Mouse (Mus musculus): ENCODE data around the gene Flg2. TPM values are rescaled to one million over a fixed set of nuclear protein-coding genes. Genes with fewer than 3 reads are reported as not detected.

Flg2 gene
- not detected for polyA plus RNA-seq (2012; fragmentation: generic; extraction: Trizol)
- long read RNA-seq, experiment 1 = 0 reads
- long read RNA-seq, experiment 2 = 0 reads

DNA sequence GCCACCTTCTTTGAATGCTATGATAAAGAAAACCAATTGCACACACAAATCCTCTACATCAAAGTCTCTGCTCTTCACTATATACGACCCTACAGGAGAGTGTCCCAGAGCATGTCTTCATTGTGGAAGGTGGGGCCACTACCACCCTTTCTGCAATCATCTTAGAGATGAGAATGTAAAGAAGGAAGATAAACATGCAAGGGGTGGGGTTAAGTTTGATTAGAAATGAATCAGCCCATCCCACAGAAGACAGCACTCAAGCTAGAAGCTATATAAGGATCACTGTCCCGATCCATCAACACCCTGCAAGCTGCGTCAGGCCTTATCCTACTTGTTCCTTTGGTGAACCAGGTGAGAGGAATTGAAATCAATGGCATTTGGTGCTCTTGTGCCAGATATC lies at the start of gene Flg2:
Flg2 (plus strand) TSS at position 301 of the 400 bp plus-strand sequence.
- Histone ChIP-seq H3ac (ENCODE audit: control insufficient read depth, insufficient read length, low read depth) (no peak within 1 kb of the TSS), H3K36me3 (ENCODE audit: control insufficient read depth, insufficient read depth) (no peaks in the 10 kb centered on the region), H3K27me3 (ENCODE audit: control insufficient read depth, insufficient read depth, insufficient read length) (no peaks in the 10 kb centered on the region), H3K4me3 (ENCODE audit: insufficient read depth, poor library complexity, severe bottlenecking) (no peak within 1 kb of the TSS), H3K79me3 (ENCODE audit: low read depth) (no peaks in the 10 kb centered on the region), H3K79me2 (ENCODE audit: control insufficient read depth, insufficient read depth) (no peaks in the 10 kb centered on the region)
- no peak for TF ChIP-seq USF1 (IDR thresholded peaks at IDR 0.05; ENCODE audit: low read depth)
- no peak for TF ChIP-seq FOSL1 (IDR thresholded peaks at IDR 0.05; ENCODE audit: insufficient read depth, low read length, poor library complexity, severe bottlenecking)
- TF ChIP-seq MAX (IDR thresholded peaks at IDR 0.05) = no peak
- no peak for TF ChIP-seq CEBPB (IDR thresholded peaks at IDR 0.05; ENCODE audit: low read depth)
- no peak for TF ChIP-seq CTCF (IDR thresholded peaks at IDR 0.05; ENCODE audit: control insufficient read depth, insufficient read depth, insufficient read length)
- TF ChIP-seq MYOG (IDR thresholded peaks at IDR 0.05; ENCODE audit: control insufficient read depth, extremely low read depth, insufficient read length) = no peak
- no peak for TF ChIP-seq MYOD1 (IDR thresholded peaks at IDR 0.05; ENCODE audit: control insufficient read depth, insufficient read length, low read depth)

DNA sequence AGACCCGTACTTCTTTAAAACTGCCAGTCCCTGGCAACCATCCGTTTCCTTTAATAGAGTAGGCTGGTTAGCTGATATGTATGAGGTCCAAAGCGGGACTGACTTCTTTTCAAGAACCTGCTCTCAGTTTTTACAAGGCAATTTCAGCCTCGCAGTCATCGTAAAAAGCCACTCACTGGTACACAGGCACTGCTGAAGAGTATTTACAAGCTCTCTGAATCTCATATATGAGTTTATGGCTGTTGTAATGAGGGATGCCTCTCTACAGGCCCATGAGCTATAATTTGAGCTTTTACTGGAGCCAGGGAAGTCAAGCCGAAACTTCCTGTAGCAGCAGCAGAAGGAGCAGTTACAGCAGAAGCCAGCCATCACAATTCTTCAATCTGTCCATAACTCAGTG lies 34.6 kb upstream of the Flg2 start:
- H3ac ChIP-seq (ENCODE audit: control insufficient read depth, insufficient read length, low read depth) = no peak overlapping the region
- TF ChIP-seq MYOD1 (IDR thresholded peaks at IDR 0.05; ENCODE audit: control insufficient read depth, insufficient read length, low read depth) (no peak), FOSL1 (IDR thresholded peaks at IDR 0.05; ENCODE audit: insufficient read depth, low read length, poor library complexity, severe bottlenecking) (no peak), MAX (IDR thresholded peaks at IDR 0.05) (no peak), MYOG (IDR thresholded peaks at IDR 0.05; ENCODE audit: control insufficient read depth, extremely low read depth, insufficient read length) (no peak)
- no peak overlapping the region for H3K4me3 ChIP-seq (ENCODE audit: insufficient read depth, poor library complexity, severe bottlenecking)
- no peaks in the 10 kb centered on the region for H3K27me3 ChIP-seq (ENCODE audit: control insufficient read depth, insufficient read depth, insufficient read length)
- H3K36me3 ChIP-seq (ENCODE audit: control insufficient read depth, insufficient read depth) = no peaks in the 10 kb centered on the region
- no peaks in the 10 kb centered on the region for H3K79me2 ChIP-seq (ENCODE audit: control insufficient read depth, insufficient read depth)
- no peaks in the 10 kb centered on the region for H3K79me3 ChIP-seq (ENCODE audit: low read depth)

DNA sequence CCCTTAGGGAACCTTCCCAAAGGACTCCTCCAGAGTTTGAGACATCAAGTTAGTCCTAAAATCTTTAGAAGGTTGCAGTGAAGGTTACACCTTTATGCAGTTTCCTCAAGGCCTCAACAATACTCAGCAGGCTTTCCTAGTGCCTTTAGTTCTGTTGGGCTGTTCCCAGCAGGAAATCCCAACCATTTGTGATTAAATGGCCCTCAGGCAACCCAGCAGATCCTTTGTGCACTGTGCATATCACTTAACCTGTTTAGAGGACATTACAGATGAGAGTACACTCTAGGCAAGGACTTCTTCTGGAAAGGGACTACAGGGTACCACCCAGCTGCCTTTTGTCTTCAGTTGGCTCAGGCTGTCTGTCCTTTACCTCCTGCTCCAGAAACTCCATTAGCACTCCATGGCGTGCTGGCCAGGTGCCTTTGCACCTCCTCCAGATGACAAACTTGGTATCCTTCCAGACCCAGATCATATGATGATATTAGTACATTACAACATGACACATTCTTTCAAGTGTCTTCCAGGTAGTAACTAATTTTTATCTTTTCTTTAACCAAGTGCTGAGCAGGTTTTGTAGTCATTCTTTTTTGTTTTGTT lies 34.0 kb upstream of the Flg2 start:
- no peak overlapping the region for H3K4me3 ChIP-seq (ENCODE audit: insufficient read depth, poor library complexity, severe bottlenecking)
- no peak overlapping the region for H3ac ChIP-seq (ENCODE audit: control insufficient read depth, insufficient read length, low read depth)
- H3K36me3 ChIP-seq (ENCODE audit: control insufficient read depth, insufficient read depth) = no peaks in the 10 kb centered on the region
- H3K27me3 ChIP-seq (ENCODE audit: control insufficient read depth, insufficient read depth, insufficient read length) = no peaks in the 10 kb centered on the region
- no peaks in the 10 kb centered on the region for H3K79me2 ChIP-seq (ENCODE audit: control insufficient read depth, insufficient read depth)
- no peaks in the 10 kb centered on the region for H3K79me3 ChIP-seq (ENCODE audit: low read depth)
- TF ChIP-seq MAX (IDR thresholded peaks at IDR 0.05) (no peak), MYOD1 (IDR thresholded peaks at IDR 0.05; ENCODE audit: control insufficient read depth, insufficient read length, low read depth) (no peak), MYOG (IDR thresholded peaks at IDR 0.05; ENCODE audit: control insufficient read depth, extremely low read depth, insufficient read length) (no peak), CEBPB (IDR thresholded peaks at IDR 0.05; ENCODE audit: low read depth) (no peak), USF1 (IDR thresholded peaks at IDR 0.05; ENCODE audit: low read depth) (no peak), CTCF (IDR thresholded peaks at IDR 0.05; ENCODE audit: control insufficient read depth, insufficient read depth, insufficient read length) (no peak), FOSL1 (IDR thresholded peaks at IDR 0.05; ENCODE audit: insufficient read depth, low read length, poor library complexity, severe bottlenecking) (no peak)

DNA sequence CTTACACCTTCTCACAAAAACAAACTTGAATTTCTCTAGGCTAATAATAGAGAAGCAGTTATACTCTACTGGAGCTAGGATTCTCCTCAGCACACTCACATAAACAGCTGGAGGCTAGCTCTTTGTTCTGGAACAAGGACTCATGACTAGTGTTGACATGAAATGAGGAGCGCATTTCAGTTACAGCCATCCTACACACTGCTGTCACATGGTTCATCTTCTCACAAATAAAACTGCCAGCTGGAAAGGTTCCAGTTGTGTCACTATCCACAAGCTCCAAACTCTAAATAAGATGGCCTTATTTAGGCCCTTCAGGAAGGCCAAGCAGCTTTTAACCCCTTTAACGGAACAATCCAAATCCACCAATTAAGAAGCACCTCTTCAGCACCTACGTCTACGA lies 16.2 kb upstream of the Flg2 start:
- no peaks in the 10 kb centered on the region for H3K36me3 ChIP-seq (ENCODE audit: control insufficient read depth, insufficient read depth)
- no peaks in the 10 kb centered on the region for H3K79me2 ChIP-seq (ENCODE audit: control insufficient read depth, insufficient read depth)
- H3K27me3 ChIP-seq (ENCODE audit: control insufficient read depth, insufficient read depth, insufficient read length) = no peaks in the 10 kb centered on the region
- no peaks in the 10 kb centered on the region for H3K79me3 ChIP-seq (ENCODE audit: low read depth)
- TF ChIP-seq MAX (IDR thresholded peaks at IDR 0.05) (no peak), MYOG (IDR thresholded peaks at IDR 0.05; ENCODE audit: control insufficient read depth, extremely low read depth, insufficient read length) (no peak), MYOD1 (IDR thresholded peaks at IDR 0.05; ENCODE audit: control insufficient read depth, insufficient read length, low read depth) (no peak), CTCF (IDR thresholded peaks at IDR 0.05; ENCODE audit: control insufficient read depth, insufficient read depth, insufficient read length) (no peak), CEBPB (IDR thresholded peaks at IDR 0.05; ENCODE audit: low read depth) (no peak), USF1 (IDR thresholded peaks at IDR 0.05; ENCODE audit: low read depth) (no peak), FOSL1 (IDR thresholded peaks at IDR 0.05; ENCODE audit: insufficient read depth, low read length, poor library complexity, severe bottlenecking) (no peak)
- H3ac ChIP-seq (ENCODE audit: control insufficient read depth, insufficient read length, low read depth) = no peak overlapping the region
- no peak overlapping the region for H3K4me3 ChIP-seq (ENCODE audit: insufficient read depth, poor library complexity, severe bottlenecking)

DNA sequence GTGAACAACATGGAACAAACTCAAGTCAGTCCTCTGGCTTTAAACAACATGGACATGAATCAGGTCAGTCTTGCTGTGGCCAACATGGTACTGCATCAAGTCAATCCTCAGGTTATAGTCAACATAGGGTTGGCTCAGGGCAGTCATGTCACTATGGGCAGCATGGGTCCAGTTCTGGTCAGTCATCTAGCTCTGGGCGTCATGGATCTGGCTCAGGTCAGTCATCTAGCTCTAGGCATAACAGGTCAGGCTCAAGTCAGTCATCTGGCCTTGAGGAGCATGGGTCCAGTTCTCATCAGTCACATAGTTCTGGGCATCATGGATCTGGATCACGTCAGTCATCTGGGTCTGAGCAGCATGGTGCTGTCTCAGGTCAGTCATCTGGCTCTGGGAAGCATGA lies 4.9 kb downstream of the Flg2 start:
- Histone ChIP-seq H3ac (ENCODE audit: control insufficient read depth, insufficient read length, low read depth) (no peak overlapping the region), H3K79me3 (ENCODE audit: low read depth) (no peaks in the 10 kb centered on the region), H3K4me3 (ENCODE audit: insufficient read depth, poor library complexity, severe bottlenecking) (no peak overlapping the region), H3K79me2 (ENCODE audit: control insufficient read depth, insufficient read depth) (no peaks in the 10 kb centered on the region), H3K27me3 (ENCODE audit: control insufficient read depth, insufficient read depth, insufficient read length) (no peaks in the 10 kb centered on the region), H3K36me3 (ENCODE audit: control insufficient read depth, insufficient read depth) (no peaks in the 10 kb centered on the region)
- TF ChIP-seq MAX (IDR thresholded peaks at IDR 0.05) = no peak
- TF ChIP-seq CTCF (IDR thresholded peaks at IDR 0.05; ENCODE audit: control insufficient read depth, insufficient read depth, insufficient read length) = no peak
- TF ChIP-seq CEBPB (IDR thresholded peaks at IDR 0.05; ENCODE audit: low read depth) = no peak
- TF ChIP-seq MYOG (IDR thresholded peaks at IDR 0.05; ENCODE audit: control insufficient read depth, extremely low read depth, insufficient read length) = no peak

DNA sequence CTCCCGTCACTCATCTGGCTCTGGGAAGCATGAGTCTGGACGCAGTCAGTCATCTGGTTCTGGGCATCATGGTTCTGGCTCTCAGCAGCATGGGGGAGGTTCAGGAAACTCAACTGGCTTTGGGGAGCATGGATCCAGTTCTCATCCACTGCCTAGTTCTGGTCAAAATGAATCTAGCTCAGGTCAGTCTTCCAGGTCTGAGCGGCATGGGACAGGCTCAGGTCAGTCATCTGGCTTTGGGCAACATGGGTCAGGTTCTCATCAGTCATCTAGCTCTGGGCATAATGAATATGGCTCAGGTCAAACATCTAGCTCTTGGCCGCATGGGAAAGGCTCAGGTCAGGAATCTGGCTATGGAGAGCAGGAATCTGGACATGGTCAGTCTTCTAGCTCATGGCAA lies 5.4 kb downstream of the Flg2 start:
- no peak overlapping the region for H3ac ChIP-seq (ENCODE audit: control insufficient read depth, insufficient read length, low read depth)
- no peaks in the 10 kb centered on the region for H3K27me3 ChIP-seq (ENCODE audit: control insufficient read depth, insufficient read depth, insufficient read length)
- no peak overlapping the region for H3K4me3 ChIP-seq (ENCODE audit: insufficient read depth, poor library complexity, severe bottlenecking)
- H3K36me3 ChIP-seq (ENCODE audit: control insufficient read depth, insufficient read depth) = no peaks in the 10 kb centered on the region
- H3K79me3 ChIP-seq (ENCODE audit: low read depth) = no peaks in the 10 kb centered on the region
- TF ChIP-seq FOSL1 (IDR thresholded peaks at IDR 0.05; ENCODE audit: insufficient read depth, low read length, poor library complexity, severe bottlenecking) = no peak
- TF ChIP-seq CTCF (IDR thresholded peaks at IDR 0.05; ENCODE audit: control insufficient read depth, insufficient read depth, insufficient read length) = no peak
- no peak for TF ChIP-seq CEBPB (IDR thresholded peaks at IDR 0.05; ENCODE audit: low read depth)
- no peak for TF ChIP-seq MYOG (IDR thresholded peaks at IDR 0.05; ENCODE audit: control insufficient read depth, extremely low read depth, insufficient read length)
- no peak for TF ChIP-seq MYOD1 (IDR thresholded peaks at IDR 0.05; ENCODE audit: control insufficient read depth, insufficient read length, low read depth)
- TF ChIP-seq USF1 (IDR thresholded peaks at IDR 0.05; ENCODE audit: low read depth) = no peak
- no peak for TF ChIP-seq MAX (IDR thresholded peaks at IDR 0.05)
- no peaks in the 10 kb centered on the region for H3K79me2 ChIP-seq (ENCODE audit: control insufficient read depth, insufficient read depth)
